Mouse (Mus musculus) MEL (cell line): ENCODE data around the gene Gm20075. TPM values are rescaled to one million over a fixed set of nuclear protein-coding genes. Genes with fewer than 3 reads are reported as not detected.
"Not testable (repeated sequence)": the region's sequence is repeated elsewhere in the genome, so short reads cannot be mapped to it uniquely, and the experiment has no call there.

Source experiments
- DNase-seq: peaks from one replicate; pipeline ENCODE4 v3.0.0; 2011; ENCODE audit warnings: low read depth, low spot score
- H3K27ac ChIP-seq: 2 replicates; pipeline ENCODE4 v1.5.1; 2012; ENCODE audit warnings: low read depth, mild to moderate bottlenecking, control low read depth, low read length, moderate library complexity; ENCODE audit not compliant: control insufficient read depth
- H3K27me3 ChIP-seq, 2 experiments: fragments of 150-350 bp in 1 of 2; sonication (generic) in 1 of 2; 2 replicates each; pipeline ENCODE4 v1.6.1; 2012; ENCODE audit warnings: low read length in 2 of 2, mild to moderate bottlenecking in 2 of 2, improper control_type of control experiment in 1 of 2, moderate library complexity in 1 of 2; ENCODE audit not compliant: insufficient read depth in 2 of 2, control insufficient read depth in 1 of 2
- H3K36me3 ChIP-seq, 2 experiments: 2 replicates each; pipeline ENCODE4 v1.6.1; 2012 to 2014; ENCODE audit warnings: low read length in 2 of 2, improper control_type of control experiment in 1 of 2, inconsistent platforms in 1 of 2, mild to moderate bottlenecking in 1 of 2; ENCODE audit not compliant: insufficient read depth in 2 of 2, control insufficient read depth in 1 of 2
- H3K4me1 ChIP-seq, 2 experiments: fragments of 150-350 bp in 1 of 2; sonication (generic) in 1 of 2; 2 replicates each; pipeline ENCODE4 v1.6.1; 2012; ENCODE audit warnings: low read length in 2 of 2, improper control_type of control experiment in 1 of 2, mild to moderate bottlenecking in 1 of 2; ENCODE audit not compliant: insufficient read depth in 2 of 2, control insufficient read depth in 1 of 2
- H3K4me3 ChIP-seq, 2 experiments: fragments of 150-350 bp in 1 of 2; sonication (generic) in 1 of 2; 2 replicates each; pipeline ENCODE4 v1.5.1; 2012; ENCODE audit warnings: low read depth in 2 of 2, low read length in 2 of 2, mild to moderate bottlenecking in 2 of 2, moderate library complexity in 2 of 2, control low read depth in 1 of 2, improper control_type of control experiment in 1 of 2; ENCODE audit not compliant: control insufficient read depth in 1 of 2, insufficient read depth in 1 of 2
- H3K79me2 ChIP-seq: 2 replicates; pipeline ENCODE4 v1.6.1; 2012; ENCODE audit warnings: mild to moderate bottlenecking, low read length, moderate library complexity; ENCODE audit not compliant: control insufficient read depth, poor library complexity, insufficient read depth
- H3K9ac ChIP-seq: 2 replicates; pipeline ENCODE4 v1.6.1; 2012; ENCODE audit warnings: low read depth, mild to moderate bottlenecking, control low read depth, low read length, moderate library complexity; ENCODE audit not compliant: control insufficient read depth, poor library complexity, severe bottlenecking
- H3K9me3 ChIP-seq: fragments of 150-350 bp; sonication (generic); replicated peaks from 2 replicates; pipeline ENCODE4 v1.6.1; 2012; ENCODE audit warnings: mild to moderate bottlenecking, low read length, improper control_type of control experiment, moderate library complexity; ENCODE audit not compliant: insufficient read depth
- CHD1 ChIP-seq: IDR thresholded peaks from 2 replicates; pipeline ENCODE4 v1.6.1; 2012; ENCODE audit warnings: low read depth, mild to moderate bottlenecking, inconsistent platforms, low read length, improper control_type of control experiment
- CHD2 ChIP-seq: IDR thresholded peaks from 2 replicates; pipeline ENCODE4 v1.6.1; 2011; ENCODE audit warnings: low read length, improper control_type of control experiment
- E2F4 ChIP-seq: IDR thresholded peaks from 2 replicates; pipeline ENCODE4 v1.6.1; 2011; ENCODE audit warnings: low read depth, low read length, improper control_type of control experiment, borderline replicate concordance
- ELF1 ChIP-seq: IDR thresholded peaks from 2 replicates; pipeline ENCODE4 v1.6.1; 2014; ENCODE audit warnings: low read depth, mild to moderate bottlenecking, inconsistent platforms, low read length, improper control_type of control experiment, moderate library complexity
- ETS1 ChIP-seq: IDR thresholded peaks from 2 replicates; pipeline ENCODE4 v1.6.1; 2012; ENCODE audit warnings: low read depth, mild to moderate bottlenecking, inconsistent platforms, low read length, improper control_type of control experiment, moderate library complexity
- GABPA ChIP-seq: IDR thresholded peaks from 2 replicates; pipeline ENCODE4 v1.6.1; 2012; ENCODE audit warnings: low read depth, mild to moderate bottlenecking, inconsistent platforms, low read length, improper control_type of control experiment, moderate library complexity
- GATA1 ChIP-seq: IDR thresholded peaks from 2 replicates; pipeline ENCODE4 v1.6.1; 2011; ENCODE audit warnings: low read depth, low read length, improper control_type of control experiment
- KAT2A ChIP-seq: conservative IDR thresholded peaks from 2 replicates; pipeline ENCODE4 v1.6.1; 2012; ENCODE audit warnings: low read depth, low read length, improper control_type of control experiment, inconsistent platforms
- MAX ChIP-seq: IDR thresholded peaks from 2 replicates; pipeline ENCODE4 v1.6.1; 2011; ENCODE audit warnings: low read length, improper control_type of control experiment
- MEF2A ChIP-seq: IDR thresholded peaks from 2 replicates; pipeline ENCODE4 v1.6.1; 2014; ENCODE audit warnings: low read depth, mild to moderate bottlenecking, inconsistent platforms, low read length, improper control_type of control experiment; ENCODE audit not compliant: poor library complexity, insufficient replicate concordance, severe bottlenecking; ENCODE audit errors: extremely low read depth
- MXI1 ChIP-seq: IDR thresholded peaks from 2 replicates; pipeline ENCODE4 v1.6.1; 2011; ENCODE audit warnings: mild to moderate bottlenecking, low read depth, low read length, improper control_type of control experiment
- MYC ChIP-seq: IDR thresholded peaks from 2 replicates; pipeline ENCODE4 v1.6.1; 2011; ENCODE audit warnings: low read depth, mild to moderate bottlenecking, low read length, improper control_type of control experiment, moderate library complexity
- NRF1 ChIP-seq: IDR thresholded peaks from 2 replicates; pipeline ENCODE4 v1.6.1; 2014; ENCODE audit warnings: low read depth, mild to moderate bottlenecking, inconsistent platforms, low read length, improper control_type of control experiment, moderate library complexity; ENCODE audit not compliant: poor library complexity, insufficient read depth, severe bottlenecking
- POLR2AphosphoS2 ChIP-seq: IDR thresholded peaks from 2 replicates; pipeline ENCODE4 v1.6.1; 2011; ENCODE audit warnings: low read length, improper control_type of control experiment
- POLR2AphosphoS5 ChIP-seq: IDR thresholded peaks from 2 replicates; pipeline ENCODE4 v1.6.1; 2012; ENCODE audit warnings: low read depth, borderline replicate concordance, mild to moderate bottlenecking, inconsistent platforms, low read length, moderate library complexity, mixed read lengths
- RAD21 ChIP-seq: IDR thresholded peaks from 2 replicates; pipeline ENCODE4 v1.6.1; 2011; ENCODE audit warnings: mild to moderate bottlenecking, low read depth, low read length, improper control_type of control experiment
- RCOR1 ChIP-seq: IDR thresholded peaks from 2 replicates; pipeline ENCODE4 v1.6.1; 2012; ENCODE audit warnings: low read depth, mild to moderate bottlenecking, inconsistent platforms, low read length, improper control_type of control experiment
- SMC3 ChIP-seq: IDR thresholded peaks from 2 replicates; pipeline ENCODE4 v1.6.1; 2011; ENCODE audit warnings: low read depth, low read length, improper control_type of control experiment
- TAL1 ChIP-seq: IDR thresholded peaks from 2 replicates; pipeline ENCODE4 v1.6.1; 2012; ENCODE audit warnings: mild to moderate bottlenecking, inconsistent platforms, low read length, moderate library complexity, mixed read lengths
- UBTF ChIP-seq: IDR thresholded peaks from 2 replicates; pipeline ENCODE4 v1.6.1; 2012; ENCODE audit warnings: low read depth, mild to moderate bottlenecking, inconsistent platforms, low read length, improper control_type of control experiment, moderate library complexity, borderline replicate concordance; ENCODE audit not compliant: insufficient read depth
- USF1 ChIP-seq: IDR thresholded peaks from 2 replicates; pipeline ENCODE4 v1.6.1; 2014; ENCODE audit warnings: low read depth, mild to moderate bottlenecking, inconsistent platforms, low read length, improper control_type of control experiment, moderate library complexity
- USF2 ChIP-seq, 2 experiments: IDR thresholded peaks; 2 replicates each; pipeline ENCODE4 v1.6.1; 2011 to 2012; ENCODE audit warnings: improper control_type of control experiment in 2 of 2, low read length in 2 of 2, borderline replicate concordance in 1 of 2, inconsistent platforms in 1 of 2, low read depth in 1 of 2, mild to moderate bottlenecking in 1 of 2; ENCODE audit not compliant: insufficient read depth in 1 of 2
- ZKSCAN1 ChIP-seq: IDR thresholded peaks from 2 replicates; pipeline ENCODE4 v1.6.1; 2012; ENCODE audit warnings: low read depth, mild to moderate bottlenecking, inconsistent platforms, low read length, improper control_type of control experiment, moderate library complexity
- ZNF384 ChIP-seq: IDR thresholded peaks from 2 replicates; pipeline ENCODE4 v1.6.1; 2012; ENCODE audit warnings: low read depth, mild to moderate bottlenecking, inconsistent platforms, low read length, improper control_type of control experiment
- polyA plus RNA-seq, 2 experiments: library from polyadenylated mRNA; stranded (reverse) in 1 of 2; unstranded in 1 of 2; fragments of >175 nt in 1 of 2; fragments of >200 nt in 1 of 2; gene quantifications; 2 replicates each; pipeline versions ENCODE4 v1.2.1 to v1.2.4; 2012; ENCODE audit warnings: low replicate concordance in 2 of 2, low read depth in 1 of 2; ENCODE audit not compliant: insufficient read length in 2 of 2, insufficient read depth in 1 of 2, missing spikeins in 1 of 2
- total RNA-seq: library from RNA; depleted of rRNA; stranded (reverse); fragments of 300-350 nt; gene quantifications from 2 replicates; pipeline ENCODE4 v1.2.3, GENCODE M21; 2012; rRNA removed

Gm20075 gene
- 7.3 and 8.9 TPM in 2 replicates for total RNA-seq
- polyA plus RNA-seq: 1 to 10 TPM in 1 of 2 experiments, not detected in 1; 9.0 TPM

GRCm38 (mm10) chr13:96081276-96081675 lies at the start of gene Gm20075:
TSS of gene Gm20075 (minus strand) at chr13:96081376.
- H3K27ac ChIP-seq, H3K9ac ChIP-seq, H3K27me3 ChIP-seq, H3K79me2 ChIP-seq, H3K4me3 ChIP-seq, DNase-seq, H3K36me3 ChIP-seq, H3K9me3 ChIP-seq, H3K4me1 ChIP-seq: not testable (repeated sequence)

DNA sequence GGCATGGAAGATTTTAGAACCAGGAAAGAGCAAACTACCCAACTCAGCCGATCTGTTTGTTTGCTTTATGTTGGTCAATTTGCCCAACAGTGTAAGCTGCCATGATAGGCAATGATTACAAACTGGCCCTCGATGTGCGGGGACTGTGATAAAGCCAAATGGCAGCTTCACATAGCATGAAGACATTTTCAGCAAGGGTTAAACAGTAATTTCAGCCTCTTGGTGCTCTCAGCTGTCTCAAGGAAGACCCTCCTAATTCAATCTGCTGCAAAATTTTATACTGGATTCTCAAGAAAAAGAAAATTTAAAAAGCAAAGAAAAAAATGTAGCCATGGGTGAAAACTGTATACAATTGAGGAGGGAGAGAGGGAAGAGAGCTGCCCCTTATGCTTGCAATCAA lies 47.9 kb upstream of the Gm20075 start:
- H3K27ac ChIP-seq: no peak overlapping the region
- DNase-seq: no peak
- H3K4me3 ChIP-seq: no peak overlapping the region
- no peaks in the 10 kb centered on the region for H3K4me1 ChIP-seq
- H3K9me3 ChIP-seq: no peaks in the 10 kb centered on the region
- H3K9ac ChIP-seq: no peak overlapping the region
- no peaks in the 10 kb centered on the region for H3K36me3 ChIP-seq
- no peaks in the 10 kb centered on the region for H3K27me3 ChIP-seq
- no peaks in the 10 kb centered on the region for H3K79me2 ChIP-seq
- no peak for TF ChIP-seq MYC
- no peak for TF ChIP-seq RAD21
- no peak for TF ChIP-seq USF1
- TF ChIP-seq GABPA: no peak
- no peak for TF ChIP-seq CHD1
- no peak for TF ChIP-seq ZNF384
- TF ChIP-seq KAT2A: no peak
- no peak for TF ChIP-seq GATA1
- no peak for TF ChIP-seq MAX
- no peak for TF ChIP-seq MXI1
- TF ChIP-seq NRF1: no peak
- no peak for TF ChIP-seq UBTF
- TF ChIP-seq TAL1: no peak

DNA sequence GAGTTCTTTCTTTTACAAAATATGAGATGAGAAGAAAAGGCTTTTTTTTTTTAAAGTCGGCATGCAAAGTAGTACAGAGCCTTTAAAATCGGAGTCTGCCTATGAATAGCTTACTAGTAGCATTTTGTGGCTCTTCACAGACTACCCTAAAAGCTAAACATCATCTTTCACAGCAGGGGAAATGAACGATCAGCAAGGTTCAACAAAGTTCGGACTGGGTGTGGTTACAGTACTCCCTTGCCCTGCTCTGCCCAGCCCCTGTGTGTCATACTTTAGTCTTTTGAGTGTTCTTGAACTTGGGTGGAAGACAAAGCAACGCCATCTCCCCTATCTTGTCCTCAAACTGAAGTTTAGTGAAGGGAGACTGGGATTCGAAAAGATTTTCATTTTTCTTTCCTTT lies 45.5 kb upstream of the Gm20075 start:
- Histone ChIP-seq H3K9me3 (no peaks in the 10 kb centered on the region), H3K27me3 (no peaks in the 10 kb centered on the region), H3K9ac (no peak overlapping the region), H3K4me3 (no peak overlapping the region), H3K27ac (no peak overlapping the region), H3K4me1 (no peaks in the 10 kb centered on the region), H3K36me3 (no peaks in the 10 kb centered on the region), H3K79me2 (no peaks in the 10 kb centered on the region)
- TF ChIP-seq USF2 (IDR thresholded peaks at IDR 0.05; ENCODE audit: borderline replicate concordance in 1 of 2, insufficient read depth in 1 of 2, low read depth in 1 of 2, low read length in 2 of 2) (no peak), TAL1 (no peak), ETS1 (no peak), ZKSCAN1 (no peak), POLR2AphosphoS5 (no peak), POLR2AphosphoS2 (no peak), RAD21 (no peak), UBTF (no peak), MAX (no peak), ELF1 (no peak), RCOR1 (no peak), CHD2 (no peak), E2F4 (no peak), SMC3 (no peak), MEF2A (no peak), GABPA (no peak)
- no peak for DNase-seq
